Mouse (Mus musculus) stomach, postnatal 0 days (tissue): Measurements from ENCODE around the gene Syt6. TPM values are rescaled to one million over a fixed set of nuclear protein-coding genes. Genes with fewer than 3 reads are reported as not detected.

ENCODE experiments used
- ATAC-seq: fragments of 200-750 bp; cut with Nextera tagmentation; 2 replicates; pipeline ENCODE4 v1.8.0; 2017; ENCODE audit not compliant: low FRiP score, low TSS enrichment
- DNase-seq: peaks from one replicate; pipeline ENCODE4 v3.0.0-alpha.2; 2016; ENCODE audit warnings: low spot score
- H3K27ac ChIP-seq: fragments of 300-500 bp; sonication (generic); replicated peaks from 2 replicates; pipeline ENCODE4 v1.5.1; 2014; ENCODE audit warnings: mild to moderate bottlenecking, control low read depth
- H3K27me3 ChIP-seq: fragments of 300-500 bp; sonication (generic); 2 replicates; pipeline ENCODE4 v1.6.1; 2014; ENCODE audit warnings: low read length; ENCODE audit not compliant: control insufficient read depth, insufficient read depth
- H3K36me3 ChIP-seq: fragments of 300-500 bp; sonication (generic); 2 replicates; pipeline ENCODE4 v1.6.1; 2014; ENCODE audit warnings: low read length, mixed read lengths; ENCODE audit not compliant: control insufficient read depth, insufficient read depth
- H3K4me1 ChIP-seq: fragments of 300-500 bp; sonication (generic); replicated peaks from 2 replicates; pipeline ENCODE4 v1.6.1; 2014; ENCODE audit warnings: antibody characterized with exemption; ENCODE audit not compliant: control insufficient read depth, insufficient read depth
- H3K4me2 ChIP-seq: fragments of 300-500 bp; sonication (generic); replicated peaks from 2 replicates; pipeline ENCODE4 v1.6.1; 2014; ENCODE audit warnings: low read depth, mild to moderate bottlenecking, control low read depth, moderate library complexity
- H3K4me3 ChIP-seq: fragments of 300-500 bp; sonication (generic); 2 replicates; pipeline ENCODE4 v1.5.1; 2014; ENCODE audit warnings: low read depth, low read length, control low read depth
- H3K9ac ChIP-seq: fragments of 300-500 bp; sonication (generic); 2 replicates; pipeline ENCODE4 v1.6.1; 2014; ENCODE audit warnings: mild to moderate bottlenecking, low read length, control low read depth, mixed read lengths
- H3K9me3 ChIP-seq: fragments of 300-500 bp; sonication (generic); 2 replicates; pipeline ENCODE4 v1.6.1; 2016; ENCODE audit warnings: low read length; ENCODE audit not compliant: control insufficient read depth
- CTCF ChIP-seq: IDR thresholded peaks from 2 replicates; pipeline ENCODE4 v1.5.1; 2016; ENCODE audit warnings: antibody characterized with exemption, low read depth, mild to moderate bottlenecking, moderate library complexity
- EP300 ChIP-seq: optimal IDR thresholded peaks from 2 replicates; pipeline ENCODE3; 2016; ENCODE audit warnings: antibody characterized with exemption
- WGBS: fragments of 180-500 bp; shearing (Covaris S2); extraction: QIAGEN DNeasy Blood & Tissue Kit; methylation state at CpG from one replicate; pipeline ENCODE4 v1.1.7; 2014; 5-methylcytosine and 5-hydroxymethylcytosine counted together
- polyA plus RNA-seq: library from polyadenylated mRNA; unstranded; fragments of >200 nt; fragmentation: Nextera tagmentation; extraction: Ambion mirVana; gene quantifications from 2 replicates; pipeline ENCODE4 v1.2.1, GENCODE M21; 2015

The Syt6 gene
- polyA plus RNA-seq, 1 experiment from 2014 or later: 0.64 TPM

DNA sequence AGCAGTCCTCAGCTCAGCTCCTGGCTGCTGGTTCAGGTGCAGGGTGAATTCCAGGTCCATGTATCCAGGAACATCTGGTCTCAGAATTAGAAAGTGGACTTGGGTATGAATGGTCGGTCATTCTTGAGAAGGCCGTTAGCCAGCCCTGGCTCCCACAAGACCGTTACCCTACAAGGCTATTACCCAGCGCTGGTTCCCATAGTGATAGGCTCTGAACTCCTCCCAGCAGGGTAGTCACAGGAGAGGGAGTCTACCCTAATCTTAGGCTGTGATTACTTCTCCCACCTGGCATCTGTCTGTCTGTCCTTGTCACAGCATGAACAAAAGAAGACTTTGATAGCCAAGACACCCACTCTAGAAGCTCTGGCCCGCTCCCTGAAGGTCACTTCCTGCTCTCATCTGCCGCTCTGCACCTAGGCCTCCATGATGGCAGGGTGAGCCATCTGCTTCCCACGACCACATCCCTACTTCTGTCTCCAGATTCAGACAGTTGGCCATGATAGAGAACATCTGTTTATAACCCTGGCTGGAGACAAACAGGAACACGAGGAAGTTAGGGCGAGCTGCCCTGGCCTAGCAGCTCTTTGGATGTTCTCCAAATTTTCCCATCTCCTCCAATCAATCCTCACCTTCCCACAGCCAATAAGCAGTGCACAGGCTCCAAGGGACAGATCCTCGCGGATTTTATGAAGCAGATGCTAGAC, 72.3 kb downstream of the Syt6 start:
- TF ChIP-seq EP300: no peak
- TF ChIP-seq CTCF: no peak
- H3K9ac ChIP-seq: no peak overlapping the region
- ATAC-seq (no peak), DNase-seq (no peak)
- no peaks in the 10 kb centered on the region for H3K9me3 ChIP-seq
- no peaks in the 10 kb centered on the region for H3K27me3 ChIP-seq
- no peaks in the 10 kb centered on the region for H3K36me3 ChIP-seq
- no peaks in the 10 kb centered on the region for H3K4me1 ChIP-seq
- H3K27ac ChIP-seq: no peak overlapping the region
- 72% methylated on average over 11 of the region's 11 CpGs for WGBS
- no peak overlapping the region for H3K4me3 ChIP-seq
- no peak overlapping the region for H3K4me2 ChIP-seq

DNA sequence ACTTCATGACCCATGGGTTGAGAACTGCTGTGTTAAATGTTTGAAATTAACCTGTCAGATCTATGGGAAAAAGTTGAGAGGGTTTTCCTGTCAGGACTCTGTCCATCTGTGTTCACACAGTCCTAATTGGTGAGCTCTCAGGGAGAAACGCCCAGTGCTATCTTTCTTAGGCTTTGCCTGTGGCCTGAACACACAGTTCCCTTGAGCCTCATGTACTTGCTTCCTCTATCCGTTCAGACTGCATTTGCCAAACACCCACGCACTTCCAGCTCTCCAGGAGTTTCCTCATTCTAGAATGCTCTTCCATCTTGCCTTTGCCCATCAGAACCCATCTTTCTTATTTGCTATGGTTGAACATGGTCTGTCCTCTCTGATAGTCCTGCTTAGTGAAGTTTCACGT, 73.5 kb downstream of the Syt6 start:
- no peaks in the 10 kb centered on the region for H3K36me3 ChIP-seq
- H3K4me3 ChIP-seq: no peak overlapping the region
- H3K9me3 ChIP-seq: no peaks in the 10 kb centered on the region
- TF ChIP-seq CTCF: no peak
- TF ChIP-seq EP300: no peak
- no peak for ATAC-seq
- DNase-seq: no peak
- H3K4me1 ChIP-seq: no peaks in the 10 kb centered on the region
- H3K4me2 ChIP-seq: no peak overlapping the region
- H3K27me3 ChIP-seq: no peaks in the 10 kb centered on the region
- no peak overlapping the region for H3K9ac ChIP-seq
- 62% methylated on average over 4 of the region's 4 CpGs for WGBS
- no peak overlapping the region for H3K27ac ChIP-seq

DNA sequence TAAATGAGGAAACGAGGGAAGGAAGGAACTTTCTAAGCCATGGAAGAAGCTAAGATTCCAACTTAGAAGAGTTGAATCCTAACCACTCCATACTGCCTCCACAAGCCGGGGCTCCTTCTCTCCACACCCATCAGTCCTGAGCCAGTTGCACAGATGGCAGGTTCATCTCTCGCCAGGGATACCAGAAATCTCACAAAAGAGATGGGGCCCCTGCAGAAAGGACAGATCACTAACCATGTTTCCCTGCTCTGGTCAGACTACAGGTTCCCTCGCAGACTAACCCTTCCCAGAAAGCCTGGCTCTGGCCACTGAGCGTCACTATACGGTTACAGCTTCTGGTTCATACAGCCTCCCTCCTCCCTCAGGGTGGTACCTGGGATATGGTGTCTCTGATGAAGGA, 74.7 kb downstream of the Syt6 start:
- DNase-seq: no peak
- TF ChIP-seq CTCF (no peak), EP300 (no peak)
- 87% methylated on average over 6 of the region's 6 CpGs for WGBS

DNA sequence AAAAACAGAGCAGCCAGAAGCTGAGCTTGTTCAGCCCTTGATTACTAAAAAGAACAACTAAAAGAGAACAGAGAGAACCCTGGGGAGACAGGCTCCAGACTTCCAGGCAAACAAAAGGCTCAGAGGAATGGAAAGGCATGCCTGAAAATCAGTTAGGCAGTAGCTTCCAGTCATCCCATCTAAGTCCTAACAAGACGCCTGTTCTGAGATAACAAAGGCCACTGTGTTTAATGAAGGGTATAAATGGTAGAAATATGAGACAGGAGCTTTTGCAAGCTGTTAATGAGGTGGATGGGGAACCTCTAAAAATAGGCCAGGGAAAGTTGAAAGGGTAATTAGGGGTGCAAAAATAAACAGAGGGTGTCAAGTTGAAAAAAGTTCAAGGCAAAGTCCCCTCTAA, 75.4 kb downstream of the Syt6 start:
- H3K36me3 ChIP-seq: no peaks in the 10 kb centered on the region
- no peak overlapping the region for H3K4me2 ChIP-seq
- no peak overlapping the region for H3K4me3 ChIP-seq
- H3K9me3 ChIP-seq: no peaks in the 10 kb centered on the region
- H3K4me1 ChIP-seq: no peaks in the 10 kb centered on the region
- TF ChIP-seq CTCF: no peak
- no peak for TF ChIP-seq EP300
- WGBS: 62% methylated on average over 1 of the region's 1 CpGs
- no peak overlapping the region for H3K27ac ChIP-seq
- H3K27me3 ChIP-seq: no peaks in the 10 kb centered on the region
- no peak overlapping the region for H3K9ac ChIP-seq
- ATAC-seq: no peak
- DNase-seq: no peak

More for the DNA sequence above, 74.7 kb downstream of the Syt6 start:
- no peak overlapping the region for H3K9ac ChIP-seq
- no peak for ATAC-seq
- H3K36me3 ChIP-seq: no peaks in the 10 kb centered on the region
- H3K27ac ChIP-seq: no peak overlapping the region
- no peaks in the 10 kb centered on the region for H3K9me3 ChIP-seq
- H3K27me3 ChIP-seq: no peaks in the 10 kb centered on the region
- no peaks in the 10 kb centered on the region for H3K4me1 ChIP-seq
- H3K4me3 ChIP-seq: no peak overlapping the region
- H3K4me2 ChIP-seq: no peak overlapping the region

DNA sequence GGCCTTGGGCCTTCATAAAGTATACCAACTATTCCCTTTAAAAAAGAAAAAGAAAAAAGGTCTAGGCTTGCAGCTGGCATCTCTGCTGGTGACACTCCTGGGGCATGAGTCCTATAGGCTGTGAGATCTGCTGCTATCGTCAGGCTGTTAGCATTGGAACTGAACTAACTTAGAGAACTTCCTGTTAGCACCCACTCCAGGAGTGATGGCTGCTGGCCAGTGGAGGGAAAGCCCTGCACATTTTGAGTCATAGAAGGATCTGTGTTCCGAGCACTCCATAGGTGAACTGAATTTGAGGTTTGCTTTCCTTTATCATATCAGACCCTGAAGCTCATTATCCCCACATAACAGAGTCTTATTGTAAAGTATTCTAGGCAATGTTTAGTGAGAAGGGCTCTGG, 85.0 kb downstream of the Syt6 start:
- no peak overlapping the region for H3K4me3 ChIP-seq
- no peaks in the 10 kb centered on the region for H3K27me3 ChIP-seq
- H3K4me1 ChIP-seq: no peaks in the 10 kb centered on the region
- H3K9me3 ChIP-seq: no peaks in the 10 kb centered on the region
- WGBS: 50% methylated on average over 2 of the region's 2 CpGs
- H3K27ac ChIP-seq: no peak overlapping the region
- H3K36me3 ChIP-seq: no peaks in the 10 kb centered on the region
- ATAC-seq (no peak), DNase-seq (no peak)
- no peak overlapping the region for H3K4me2 ChIP-seq
- H3K9ac ChIP-seq: no peak overlapping the region
- TF ChIP-seq CTCF (no peak), EP300 (no peak)

DNA sequence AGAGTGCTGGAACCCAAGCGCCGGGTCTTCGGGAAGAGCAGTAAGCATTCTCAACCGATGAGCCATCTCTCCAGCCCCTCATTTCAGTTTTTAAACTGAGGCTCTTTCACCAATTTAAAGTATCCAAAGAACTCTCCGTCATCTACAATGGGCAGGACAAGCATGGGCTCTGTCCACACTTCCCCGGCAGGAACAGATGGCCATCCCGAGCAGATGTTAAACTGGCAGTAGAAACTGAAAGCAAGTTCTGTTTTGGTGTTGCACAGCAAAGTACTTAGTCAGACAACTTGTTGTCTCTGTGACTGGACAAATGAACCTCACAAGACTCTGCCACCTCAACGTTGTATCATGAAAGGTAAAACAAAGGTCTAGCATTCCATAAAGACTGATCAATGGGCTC, 86.7 kb downstream of the Syt6 start:
- Histone ChIP-seq H3K9me3 (no peaks in the 10 kb centered on the region), H3K27me3 (no peaks in the 10 kb centered on the region), H3K4me1 (no peaks in the 10 kb centered on the region), H3K4me3 (no peak overlapping the region), H3K4me2 (no peak overlapping the region), H3K27ac (no peak overlapping the region), H3K36me3 (no peaks in the 10 kb centered on the region), H3K9ac (no peak overlapping the region)
- ATAC-seq (no peak), DNase-seq (no peak)
- 73% methylated on average over 8 of the region's 8 CpGs for WGBS
- TF ChIP-seq CTCF (no peak), EP300 (no peak)
